Mouse (Mus musculus): Measurements from ENCODE around the gene Fopnl.

GRCm38 (mm10) chr16:14306451-14306850 lies 10.8 kb downstream of the Fopnl start:
- TF ChIP-seq CTCF (IDR thresholded peaks at IDR 0.05; ENCODE audit: low read depth) (no peak), EP300 (IDR thresholded peaks at IDR 0.05; ENCODE audit: low read depth) (no peak)

Measured in liver, postnatal 0 days (tissue).